Mouse (Mus musculus) CH12.LX (cell line): ENCODE measurements at regions not wholly inside any gene's neighbourhood (a gene's known extent, or its start where the extent isn't known, plus 50 kb on each side); places are given as distances from the start of the nearest gene placed in this dataset.

Experiments used
- DNase-seq: peaks from one replicate; pipeline ENCODE4 v3.0.0-alpha.2; 2013; ENCODE audit errors: extremely low read depth
- H3K27ac ChIP-seq: 2 replicates; pipeline ENCODE4 v1.5.1; 2012; ENCODE audit warnings: low read depth, mild to moderate bottlenecking, control low read depth, moderate library complexity; ENCODE audit not compliant: insufficient read depth
- H3K27me3 ChIP-seq: replicated peaks from 2 replicates; pipeline ENCODE3; 2012; ENCODE audit warnings: inconsistent platforms
- H3K36me3 ChIP-seq, 2 experiments: replicated peaks in 1 of 2; 2 replicates each; pipeline versions ENCODE3 to v1.6.1; 2012; ENCODE audit warnings: inconsistent platforms in 1 of 2, low read length in 1 of 2, mild to moderate bottlenecking in 1 of 2, mixed read lengths in 1 of 2, moderate library complexity in 1 of 2; ENCODE audit not compliant: control insufficient read depth in 1 of 2, insufficient read depth in 1 of 2
- H3K4me1 ChIP-seq, 2 experiments: 2 replicates each; pipeline ENCODE4 v1.6.1; 2012; ENCODE audit warnings: inconsistent platforms in 1 of 2, moderate library complexity in 1 of 2; ENCODE audit not compliant: insufficient read depth in 2 of 2, control insufficient read depth in 1 of 2
- H3K4me2 ChIP-seq: 2 replicates; pipeline ENCODE4 v1.6.1; 2012; ENCODE audit warnings: low read depth, mild to moderate bottlenecking, control low read depth; ENCODE audit not compliant: poor library complexity, insufficient read depth, severe bottlenecking
- H3K4me3 ChIP-seq, 3 experiments: fragments of 150-350 bp in 1 of 3; sonication (generic) in 1 of 3; replicated peaks in 1 of 3; 2 replicates each; pipeline versions ENCODE3 to v1.5.1; 2011 to 2012; ENCODE audit warnings: low read depth in 2 of 3, low read length in 2 of 3, mild to moderate bottlenecking in 2 of 3, moderate library complexity in 2 of 3, control low read depth in 1 of 3, improper control_type of control experiment in 1 of 3, inconsistent platforms in 1 of 3, mixed read lengths in 1 of 3; ENCODE audit not compliant: poor library complexity in 1 of 3
- H3K79me2 ChIP-seq: replicated peaks from 2 replicates; pipeline ENCODE4 v1.6.1; 2012; ENCODE audit warnings: mild to moderate bottlenecking, moderate library complexity; ENCODE audit not compliant: control insufficient read depth, poor library complexity, insufficient read depth, severe bottlenecking; ENCODE audit errors: extremely low read depth
- H3K9ac ChIP-seq: 2 replicates; pipeline ENCODE4 v1.6.1; 2012; ENCODE audit warnings: low read depth, mild to moderate bottlenecking, control low read depth, moderate library complexity; ENCODE audit not compliant: insufficient read depth
- H3K9me3 ChIP-seq: replicated peaks from 2 replicates; pipeline ENCODE3; 2012; ENCODE audit warnings: low read length, inconsistent platforms, mixed read lengths
- BHLHE40 ChIP-seq: IDR thresholded peaks from 2 replicates; pipeline ENCODE4 v1.6.1; 2011; ENCODE audit warnings: mild to moderate bottlenecking, low read depth, low read length, improper control_type of control experiment
- CHD1 ChIP-seq: IDR thresholded peaks from 2 replicates; pipeline ENCODE4 v1.6.1; 2012; ENCODE audit warnings: low read depth, low read length, improper control_type of control experiment, inconsistent platforms
- E2F4 ChIP-seq: IDR thresholded peaks from 2 replicates; pipeline ENCODE4 v1.6.1; 2011; ENCODE audit warnings: low read depth, low read length, improper control_type of control experiment; ENCODE audit not compliant: insufficient replicate concordance
- ELF1 ChIP-seq: IDR thresholded peaks from 2 replicates; pipeline ENCODE4 v1.6.1; 2014; ENCODE audit warnings: low read depth, mild to moderate bottlenecking, inconsistent platforms, low read length, improper control_type of control experiment
- GABPA ChIP-seq: IDR thresholded peaks from 2 replicates; pipeline ENCODE4 v1.6.1; 2012; ENCODE audit warnings: low read depth, low read length, improper control_type of control experiment, inconsistent platforms; ENCODE audit not compliant: insufficient replicate concordance
- HCFC1 ChIP-seq: IDR thresholded peaks from 2 replicates; pipeline ENCODE4 v1.6.1; 2012; ENCODE audit warnings: low read depth, mild to moderate bottlenecking, inconsistent platforms, low read length, improper control_type of control experiment
- JUND ChIP-seq: conservative IDR thresholded peaks from 2 replicates; pipeline ENCODE4 v1.6.1; 2011; ENCODE audit warnings: low read depth, low read length, improper control_type of control experiment
- MAZ ChIP-seq: IDR thresholded peaks from 2 replicates; pipeline ENCODE4 v1.6.1; 2012; ENCODE audit warnings: low read depth, mild to moderate bottlenecking, inconsistent platforms, low read length, improper control_type of control experiment, moderate library complexity
- MEF2A ChIP-seq: IDR thresholded peaks from 2 replicates; pipeline ENCODE4 v1.6.1; 2014; ENCODE audit warnings: low read depth, mild to moderate bottlenecking, inconsistent platforms, low read length, improper control_type of control experiment, borderline replicate concordance
- MXI1 ChIP-seq: IDR thresholded peaks from 2 replicates; pipeline ENCODE4 v1.6.1; 2011; ENCODE audit warnings: mild to moderate bottlenecking, low read depth, low read length, improper control_type of control experiment
- PAX5 ChIP-seq: IDR thresholded peaks from 2 replicates; pipeline ENCODE4 v1.6.1; 2012; ENCODE audit warnings: low read length, inconsistent platforms, mixed read lengths
- POLR2A ChIP-seq: IDR thresholded peaks from 2 replicates; pipeline ENCODE4 v1.6.1; 2011; ENCODE audit warnings: low read depth, mild to moderate bottlenecking, improper control_type of control experiment, low read length
- SIN3A ChIP-seq: IDR thresholded peaks from 2 replicates; pipeline ENCODE4 v1.6.1; 2012; ENCODE audit warnings: low read length, improper control_type of control experiment, inconsistent platforms
- SMC3 ChIP-seq: IDR thresholded peaks from 2 replicates; pipeline ENCODE4 v1.6.1; 2011; ENCODE audit warnings: low read depth, low read length, improper control_type of control experiment
- TCF12 ChIP-seq: IDR thresholded peaks from 2 replicates; pipeline ENCODE4 v1.6.1; 2014; ENCODE audit warnings: low read depth, mild to moderate bottlenecking, inconsistent platforms, low read length, improper control_type of control experiment
- UBTF ChIP-seq: IDR thresholded peaks from 2 replicates; pipeline ENCODE4 v1.6.1; 2012; ENCODE audit warnings: low read depth, mild to moderate bottlenecking, inconsistent platforms, low read length, improper control_type of control experiment, moderate library complexity
- USF2 ChIP-seq: conservative IDR thresholded peaks from 2 replicates; pipeline ENCODE4 v1.6.1; 2011; ENCODE audit warnings: low read depth, low read length, improper control_type of control experiment
- ZKSCAN1 ChIP-seq: IDR thresholded peaks from 2 replicates; pipeline ENCODE4 v1.6.1; 2012; ENCODE audit warnings: low read depth, inconsistent platforms, low read length, improper control_type of control experiment, borderline replicate concordance
- dilution Hi-C: fragments of 300-500 bp; cut with MboI; formaldehyde crosslinking; loops from 2 replicates; pipeline ENCODE4 v1.14.3; 2020; ENCODE audit warnings: low sequenced_read_pairs; ENCODE audit not compliant: extremely low pct_unique_long_range_greater_than_20kb, extremely low pct_ligation_motif_present
- in situ Hi-C: fragments of 300-500 bp; cut with MboI; formaldehyde crosslinking; loops from 3 replicates; pipeline ENCODE4 v1.14.3; 2019; ENCODE audit warnings: low sequenced_read_pairs, low pct_ligation_motif_present, low pct_unique_long_range_greater_than_20kb, mixed read lengths

DNA sequence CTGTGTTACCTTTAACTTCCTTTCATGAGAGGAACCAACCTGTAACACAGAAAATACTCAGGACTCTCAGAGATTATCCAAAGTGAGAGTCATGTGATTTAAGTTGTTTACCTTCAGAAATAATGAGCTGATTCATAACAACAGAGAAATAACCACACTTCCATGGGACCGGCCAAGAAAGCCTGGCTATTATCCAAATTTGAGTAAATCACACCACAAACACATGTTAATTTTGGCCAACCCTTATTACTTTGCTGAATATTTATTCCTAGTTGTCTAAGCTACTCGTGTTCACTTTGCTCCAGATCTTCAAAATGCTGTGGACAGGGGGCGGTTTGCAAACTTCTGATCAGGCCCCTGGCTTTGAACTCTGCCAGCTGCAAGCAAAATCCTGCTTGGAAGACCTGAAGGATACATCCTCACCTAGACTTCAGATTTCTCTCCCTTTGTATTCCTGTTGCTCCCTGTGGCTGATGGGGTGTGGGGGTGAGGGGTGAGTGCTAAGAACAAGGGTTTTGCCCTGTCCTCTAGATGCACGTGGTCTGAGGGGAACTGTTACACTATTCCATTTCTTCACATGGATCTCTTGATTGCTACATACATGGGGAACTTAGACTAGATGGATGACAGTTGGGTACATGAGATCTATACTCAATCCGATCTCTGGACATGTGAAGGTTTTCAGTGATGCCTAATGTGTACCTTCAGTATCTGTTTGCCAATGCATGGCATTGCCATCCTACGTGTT, 468.2 kb downstream of the Lmo4 start:
- no peak for DNase-seq
- no peaks in the 10 kb centered on the region for H3K79me2 ChIP-seq
- dilution Hi-C loops (no loop called here), in situ Hi-C loops (no loop called here)
- no peaks in the 10 kb centered on the region for H3K27me3 ChIP-seq
- no peak overlapping the region for H3K4me3 ChIP-seq
- no peak overlapping the region for H3K4me2 ChIP-seq
- peaks cover 0 to 5% of the 10 kb centered on the region in 2 experiments; a peak in 1 of 4 replicates for H3K4me1 ChIP-seq
- no peaks in the 10 kb centered on the region for H3K9me3 ChIP-seq
- H3K27ac ChIP-seq: no peak overlapping the region
- no peaks in the 10 kb centered on the region for H3K36me3 ChIP-seq
- TF ChIP-seq BHLHE40: no peak
- no peak for TF ChIP-seq ZKSCAN1
- no peak for TF ChIP-seq PAX5
- TF ChIP-seq MAZ: no peak
- no peak for TF ChIP-seq JUND
- no peak for TF ChIP-seq E2F4
- TF ChIP-seq HCFC1: no peak
- TF ChIP-seq UBTF: no peak
- no peak for TF ChIP-seq USF2
- TF ChIP-seq CHD1: no peak
- TF ChIP-seq TCF12: no peak
- TF ChIP-seq MXI1: no peak
- TF ChIP-seq MEF2A: no peak
- TF ChIP-seq ELF1: no peak
- no peak for TF ChIP-seq GABPA
- no peak overlapping the region for H3K9ac ChIP-seq

DNA sequence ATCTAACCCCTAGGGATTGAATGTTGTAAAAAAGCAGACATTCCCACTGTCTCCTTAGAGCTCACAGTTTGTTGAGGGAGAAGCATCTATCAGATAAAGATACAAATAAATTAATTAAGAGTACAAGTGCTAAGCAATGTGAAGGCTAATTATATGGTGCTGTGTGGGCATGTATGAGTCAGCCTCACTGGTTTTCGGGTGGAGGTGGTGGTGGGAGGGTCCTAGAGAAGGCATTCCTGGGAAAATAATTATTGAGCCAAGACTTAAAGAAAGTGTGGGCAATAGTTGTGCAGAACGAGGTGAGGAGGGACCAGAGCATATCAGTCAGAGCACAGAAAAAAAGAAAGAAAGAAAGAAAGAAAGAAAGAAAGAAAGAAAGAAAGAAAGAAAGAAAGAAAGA, 470.2 kb downstream of the Lmo4 start:
- TF ChIP-seq UBTF (no peak), MXI1 (no peak), SMC3 (no peak), POLR2A (no peak), USF2 (no peak), BHLHE40 (no peak), MAZ (no peak), PAX5 (no peak), GABPA (no peak), SIN3A (no peak)
- TF ChIP-seq, all 38 proteins: peak for 0
- no peaks in the 10 kb centered on the region for H3K27me3 ChIP-seq
- H3K4me2 ChIP-seq: no peak overlapping the region
- in situ Hi-C loops: no loop called here
- H3K4me3 ChIP-seq: no peak overlapping the region
- dilution Hi-C loops: no loop called here
- no peaks in the 10 kb centered on the region for H3K9me3 ChIP-seq
- no peaks in the 10 kb centered on the region for H3K79me2 ChIP-seq
- no peaks in the 10 kb centered on the region for H3K36me3 ChIP-seq
- H3K9ac ChIP-seq: no peak overlapping the region
- no peak overlapping the region for H3K27ac ChIP-seq
- H3K4me1 ChIP-seq: peaks cover 0 to 5% of the 10 kb centered on the region in 2 experiments; a peak in 1 of 4 replicates
- DNase-seq: no peak
